Mouse (Mus musculus) heart, embryonic 13.5 days (tissue): ENCODE measurements around the gene Pkig. TPM values are rescaled to one million over a fixed set of nuclear protein-coding genes. Genes with fewer than 3 reads are reported as not detected.

ENCODE experiments used
- ATAC-seq: fragments of 200-750 bp; cut with Nextera tagmentation; 2 replicates; pipeline ENCODE4 v1.8.0; 2017; ENCODE audit warnings: moderate TSS enrichment; ENCODE audit not compliant: insufficient number of reproducible peaks, low FRiP score, low TSS enrichment; ENCODE audit errors: extremely low read depth
- H3K27ac ChIP-seq: fragments of 300-500 bp; sonication (generic); replicated peaks from 2 replicates; pipeline ENCODE4 v1.5.1; 2015; ENCODE audit warnings: moderate library complexity, mild to moderate bottlenecking, inconsistent platforms
- H3K27me3 ChIP-seq: fragments of 300-500 bp; sonication (generic); replicated peaks from 2 replicates; pipeline ENCODE4 v1.6.1; 2015; ENCODE audit warnings: mild to moderate bottlenecking, inconsistent platforms
- H3K36me3 ChIP-seq: fragments of 300-500 bp; sonication (generic); 2 replicates; pipeline ENCODE4 v1.6.1; 2015; ENCODE audit warnings: mild to moderate bottlenecking, inconsistent platforms
- H3K4me1 ChIP-seq: fragments of 300-500 bp; sonication (generic); 2 replicates; pipeline ENCODE4 v1.6.1; 2015; ENCODE audit warnings: inconsistent platforms
- H3K4me2 ChIP-seq: fragments of 300-500 bp; sonication (generic); 2 replicates; pipeline ENCODE4 v1.6.1; 2015; ENCODE audit warnings: inconsistent platforms, mild to moderate bottlenecking, moderate library complexity
- H3K4me3 ChIP-seq: fragments of 300-500 bp; sonication (generic); 2 replicates; pipeline ENCODE4 v1.5.1; 2015; ENCODE audit warnings: moderate library complexity, mild to moderate bottlenecking, inconsistent platforms
- H3K9ac ChIP-seq: fragments of 300-500 bp; sonication (generic); 2 replicates; pipeline ENCODE4 v1.6.1; 2015; ENCODE audit warnings: inconsistent platforms, mild to moderate bottlenecking, moderate library complexity
- H3K9me3 ChIP-seq: fragments of 300-500 bp; sonication (generic); 2 replicates; pipeline ENCODE4 v1.6.1; 2016; ENCODE audit warnings: inconsistent platforms
- WGBS: fragments of 180-500 bp; shearing (Covaris S2); methylation state at CpG from one replicate; pipeline ENCODE4 v1.1.7; 2015; ENCODE audit warnings: mixed read lengths; 5-methylcytosine and 5-hydroxymethylcytosine counted together
- polyA plus RNA-seq: library from polyadenylated mRNA; unstranded; fragments of >200 nt; fragmentation: Nextera tagmentation; extraction: Ambion mirVana; gene quantifications from 2 replicates; pipeline ENCODE4 v1.2.1, GENCODE M21; 2015

Gene Pkig
- polyA plus RNA-seq, 1 experiment from 2014 or later = 233 TPM

- Histone ChIP-seq H3K27ac (no peak overlapping the region), H3K4me3 (no peak overlapping the region), H3K4me1 (peaks cover 10% of the 10 kb centered on the region), H3K9me3 (no peaks in the 10 kb centered on the region), H3K4me2 (no peak overlapping the region), H3K36me3 (no peaks in the 10 kb centered on the region), H3K9ac (no peak overlapping the region), H3K27me3 (no peaks in the 10 kb centered on the region)
- ATAC-seq = no peak
- 78% methylated on average over 6 of the region's 6 CpGs for WGBS
Observed at GRCm38 (mm10) chr2:163760589-163760988, 102.4 kb downstream of the Pkig start.

- Histone ChIP-seq H3K9me3 (no peaks in the 10 kb centered on the region), H3K4me1 (peaks cover 1% of the 10 kb centered on the region), H3K36me3 (no peaks in the 10 kb centered on the region), H3K4me3 (no peak overlapping the region), H3K9ac (no peak overlapping the region), H3K4me2 (no peak overlapping the region), H3K27me3 (no peaks in the 10 kb centered on the region), H3K27ac (no peak overlapping the region)
- no peak for ATAC-seq
- 78% methylated on average over 7 of the region's 7 CpGs for WGBS
Observed at GRCm38 (mm10) chr2:163761402-163761801, 103.2 kb downstream of the Pkig start.

GRCm38 (mm10) chr2:163766261-163766660 lies 108.1 kb downstream of the Pkig start:
- no peaks in the 10 kb centered on the region for H3K4me1 ChIP-seq
- no peak for ATAC-seq
- H3K27me3 ChIP-seq = peaks cover 8% of the 10 kb centered on the region
- H3K4me3 ChIP-seq = no peak overlapping the region
- no peak overlapping the region for H3K4me2 ChIP-seq
- no peaks in the 10 kb centered on the region for H3K9me3 ChIP-seq
- no peak overlapping the region for H3K9ac ChIP-seq
- H3K36me3 ChIP-seq = no peaks in the 10 kb centered on the region
- no peak overlapping the region for H3K27ac ChIP-seq

GRCm38 (mm10) chr2:163766890-163767289 lies 108.7 kb downstream of the Pkig start:
- 71% methylated on average over 1 of the region's 1 CpGs for WGBS
- no peak overlapping the region for H3K27ac ChIP-seq
- ATAC-seq = no peak
- H3K4me1 ChIP-seq = no peaks in the 10 kb centered on the region
- no peak overlapping the region for H3K9ac ChIP-seq
- no peak overlapping the region for H3K4me2 ChIP-seq
- H3K27me3 ChIP-seq = peaks cover 12% of the 10 kb centered on the region
- no peak overlapping the region for H3K4me3 ChIP-seq
- H3K36me3 ChIP-seq = no peaks in the 10 kb centered on the region
- no peaks in the 10 kb centered on the region for H3K9me3 ChIP-seq

GRCm38 (mm10) chr2:163770731-163771130 lies 112.5 kb downstream of the Pkig start:
- no peaks in the 10 kb centered on the region for H3K36me3 ChIP-seq
- no peak overlapping the region for H3K4me2 ChIP-seq
- whole genome bisulfite sequencing = 75% methylated on average over 8 of the region's 8 CpGs
- no peak overlapping the region for H3K27ac ChIP-seq
- no peak for ATAC-seq
- H3K4me1 ChIP-seq = no peaks in the 10 kb centered on the region
- H3K9ac ChIP-seq = no peak overlapping the region
- no peaks in the 10 kb centered on the region for H3K9me3 ChIP-seq
- H3K4me3 ChIP-seq = no peak overlapping the region
- peaks cover 25% of the 10 kb centered on the region for H3K27me3 ChIP-seq

Other genes with a start within 250 kb of the Pkig start
- 54.5 and 57.3 TPM in 2 replicates for gene Oser1, start 233.7 kb upstream of the Pkig start, polyA plus RNA-seq
- 0.41 and 0.48 TPM in 2 replicates for gene Gdap1l1, start 219.9 kb upstream of the Pkig start, polyA plus RNA-seq
- gene Fitm2, start 185.8 kb upstream of the Pkig start, polyA plus RNA-seq = 11.7 and 11.9 TPM in 2 replicates
- not detected in 2 replicates for gene R3hdml, start 166.1 kb upstream of the Pkig start, polyA plus RNA-seq
- gene Hnf4a, start 151.6 kb upstream of the Pkig start, polyA plus RNA-seq = 0.20 and 0.71 TPM in 2 replicates
- 18.8 and 19.3 TPM in 2 replicates for gene Ttpal, start 56.1 kb upstream of the Pkig start, polyA plus RNA-seq
- gene Serinc3, start 13.3 kb upstream of the Pkig start, polyA plus RNA-seq = 50.1 and 51.8 TPM in 2 replicates
- 3.6 and 3.7 TPM in 2 replicates for gene Ada, start 91.9 kb downstream of the Pkig start, polyA plus RNA-seq
- gene Ccn5, start 162.5 kb downstream of the Pkig start, polyA plus RNA-seq = 0.16 and 0.28 TPM in 2 replicates
- gene Kcnk15, start 195.3 kb downstream of the Pkig start, polyA plus RNA-seq = not detected in 2 replicates